18 mouse cellular contexts compared by ENCODE assay signal in genomic region chr2:35652984-35653383, GRCm38 (mm10).
DNase-seq lines count a peak whose midpoint lies in the region; ATAC-seq and TF ChIP-seq lines count a peak whose summit lies in the region.
"Had no signal": no experiment of that assay in that cellular context is flagged by ENCODE, and none has a peak within 500 bp of the region (broad histone marks: within the 10 kb centered on the region; RNA-seq: fewer than 3 reads in every experiment).

No protein-coding gene starts in this region.

- WGBS in liver, embryonic 16.5 days (ENCODE audit: insufficient replicate concordance): 54% methylated on average over 4 of the region's 4 CpGs
- WGBS in liver, embryonic 11.5 days: 70% methylated on average over 4 of the region's 4 CpGs
- WGBS in stomach, embryonic 16.5 days: 54% methylated on average over 4 of the region's 4 CpGs

- H3K27me3 ChIP-seq in liver, embryonic 16.5 days (ENCODE audit: control insufficient read depth, insufficient read depth, low read depth, low read length): no peaks in the 10 kb centered on the region
- H3K27me3 ChIP-seq in liver, embryonic 11.5 days (replicated peaks; ENCODE audit: control insufficient read depth, insufficient read depth, low read length): no peaks in the 10 kb centered on the region
- H3K27me3 ChIP-seq in stomach, embryonic 16.5 days (ENCODE audit: control insufficient read depth, insufficient read depth, low read length): no peaks in the 10 kb centered on the region
- H3K27me3 ChIP-seq: forebrain, embryonic 15.5 days had no signal

- peak; percentile 39; the same call in 1 of the 2 replicates for ATAC-seq in liver, embryonic 16.5 days (ENCODE audit: low read depth)
- no peak for ATAC-seq in liver, embryonic 11.5 days (replicated peaks; ENCODE audit: low FRiP score)
- no peak for ATAC-seq in stomach, embryonic 16.5 days (ENCODE audit: insufficient read depth, low FRiP score)
- no peak for ATAC-seq in erythroid progenitor cell, adult 5-6 weeks (replicated peaks; ENCODE audit: low FRiP score, poor library complexity, severe bottlenecking)
- ATAC-seq: activated CD4-positive, CD25-positive, alpha-beta regulatory T cell, adult 4 months; forebrain, embryonic 15.5 days had no signal

- no peak for DNase-seq in gastrocnemius, adult 2 months
- DNase-seq in gastrocnemius, postnatal 36 days: no peak
- no peak for DNase-seq in liver, embryonic 11.5 days (ENCODE audit: low spot score)
- DNase-seq in layer of hippocampus, postnatal 14 days (ENCODE audit: low spot score in 2 of 2): no peak
- DNase-seq: adrenal gland, postnatal 14 days; cerebellum, adult 11-12 months; cerebellum, adult 9-10 months; cerebellum, postnatal 36 days; gastrocnemius, postnatal 14 days; heart, postnatal 10 days; heart, postnatal 4 days had no signal

- H3K9ac ChIP-seq in liver, embryonic 16.5 days (ENCODE audit: low read depth, low read length): no peak overlapping the region
- H3K9ac ChIP-seq in liver, embryonic 11.5 days (ENCODE audit: low read depth, low read length): no peak overlapping the region
- H3K9ac ChIP-seq in stomach, embryonic 16.5 days (ENCODE audit: low read length): no peak overlapping the region
- H3K9ac ChIP-seq: forebrain, embryonic 15.5 days; hindbrain, embryonic 14.5 days had no signal

- intact Hi-C loops in gastrocnemius, adult 2 months (cut with DNase I): no loop called here
- intact Hi-C loops in gastrocnemius, postnatal 36 days (cut with DNase I): loop anchor here (5.0 kb wide), 1 partner anchor 69 kb away; no protein-coding TSS in a partner anchor

- H3K4me3 ChIP-seq in gastrocnemius, adult 2 months: no peak overlapping the region
- no peak overlapping the region for H3K4me3 ChIP-seq in liver, embryonic 16.5 days (ENCODE audit: low read depth, low read length)
- no peak overlapping the region for H3K4me3 ChIP-seq in liver, embryonic 11.5 days (ENCODE audit: low read depth, low read length)
- H3K4me3 ChIP-seq in stomach, embryonic 16.5 days (replicated peaks; ENCODE audit: low read length): no peak overlapping the region
- H3K4me3 ChIP-seq: erythroblast, embryonic 14.5 days; forebrain, embryonic 15.5 days had no signal

- no peaks in the 10 kb centered on the region for H3K9me3 ChIP-seq in liver, embryonic 16.5 days (replicated peaks; ENCODE audit: control insufficient read depth, low read length)
- no peaks in the 10 kb centered on the region for H3K9me3 ChIP-seq in liver, embryonic 11.5 days (ENCODE audit: control insufficient read depth, low read length)
- H3K9me3 ChIP-seq in stomach, embryonic 16.5 days (replicated peaks; ENCODE audit: control insufficient read depth, low read length): no peaks in the 10 kb centered on the region
- H3K9me3 ChIP-seq: forebrain, embryonic 15.5 days had no signal

- H3K36me3 ChIP-seq in liver, embryonic 16.5 days (ENCODE audit: control insufficient read depth, insufficient read depth): no peaks in the 10 kb centered on the region
- H3K36me3 ChIP-seq in liver, embryonic 11.5 days (ENCODE audit: control insufficient read depth, insufficient read depth, low read length): no peaks in the 10 kb centered on the region
- H3K36me3 ChIP-seq in stomach, embryonic 16.5 days (ENCODE audit: control insufficient read depth, insufficient read depth, low read length): no peaks in the 10 kb centered on the region
- H3K36me3 ChIP-seq: forebrain, embryonic 15.5 days had no signal

- H3K27ac ChIP-seq in gastrocnemius, adult 2 months: 0 out of 2 replicates have a peak overlapping the region, but pooled peaks have one; percentile 9
- no peak overlapping the region for H3K27ac ChIP-seq in liver, embryonic 16.5 days (ENCODE audit: low read length)
- no peak overlapping the region for H3K27ac ChIP-seq in liver, embryonic 11.5 days (ENCODE audit: low read depth, low read length)
- peak overlapping the region; percentile 50; the same call in 1 of the 2 replicates for H3K27ac ChIP-seq in stomach, embryonic 16.5 days (ENCODE audit: low read length)
- H3K27ac ChIP-seq: forebrain, embryonic 15.5 days; hindbrain, embryonic 14.5 days had no signal

- no peaks in the 10 kb centered on the region; the same call in 1 of the 2 replicates for H3K4me1 ChIP-seq in liver, embryonic 16.5 days (ENCODE audit: control insufficient read depth, low read depth, low read length)
- H3K4me1 ChIP-seq in liver, embryonic 11.5 days (replicated peaks; ENCODE audit: control insufficient read depth, insufficient read depth, low read length): peaks cover 5% of the 10 kb centered on the region; the same call in 1 of the 2 replicates
- H3K4me1 ChIP-seq in stomach, embryonic 16.5 days (ENCODE audit: control insufficient read depth, insufficient read depth, low read length): peaks cover 19% of the 10 kb centered on the region

- no peak for TF ChIP-seq CTCF in gastrocnemius, adult 2 months (IDR thresholded peaks at IDR 0.05)

- H3K4me2 ChIP-seq in liver, embryonic 16.5 days (ENCODE audit: low read depth, low read length): no peak overlapping the region
- no peak overlapping the region for H3K4me2 ChIP-seq in liver, embryonic 11.5 days
- H3K4me2 ChIP-seq in stomach, embryonic 16.5 days (ENCODE audit: low read depth, low read length): no peak overlapping the region
- H3K4me2 ChIP-seq: forebrain, embryonic 15.5 days; hindbrain, embryonic 14.5 days had no signal

Comparison
In these comparisons a context has a peak if more than half of its experiments do, and no peak if none do; other contexts are left out.
1. H3K27ac ChIP-seq: peak in gastrocnemius, adult 2 months (single experiment) and stomach, embryonic 16.5 days (single experiment); none in liver, embryonic 16.5 days (single experiment) and liver, embryonic 11.5 days (single experiment).